Mouse (Mus musculus) megakaryocyte, embryonic 14.5 days (primary cell): ENCODE measurements at regions not wholly inside any gene's neighbourhood (a gene's known extent, or its start where the extent isn't known, plus 50 kb on each side); places are given as distances from the start of the nearest gene placed in this dataset.

Experiments
- H3K27me3 ChIP-seq: replicated peaks from 2 replicates; pipeline ENCODE3; 2012; ENCODE audit warnings: inconsistent platforms
- H3K36me3 ChIP-seq: replicated peaks from 2 replicates; pipeline ENCODE3; 2012; ENCODE audit warnings: low read length, inconsistent platforms, mixed read lengths
- H3K4me1 ChIP-seq: 2 replicates; pipeline ENCODE4 v1.6.1; 2012; ENCODE audit warnings: inconsistent platforms
- H3K4me3 ChIP-seq: replicated peaks from 2 replicates; pipeline ENCODE3; 2012; ENCODE audit warnings: moderate library complexity, mild to moderate bottlenecking, inconsistent platforms
- H3K9me3 ChIP-seq: 2 replicates; pipeline ENCODE4 v1.6.1; 2012; ENCODE audit warnings: inconsistent platforms
- FLI1 ChIP-seq: IDR thresholded peaks from 2 replicates; pipeline ENCODE4 v1.6.1; 2012; ENCODE audit warnings: low read length, inconsistent platforms, mixed read lengths
- GATA1 ChIP-seq: IDR thresholded peaks from 3 replicates; pipeline ENCODE4 v1.6.1; 2012; ENCODE audit warnings: mixed read lengths, low read length, inconsistent platforms, borderline replicate concordance

- H3K4me3 ChIP-seq, result no peak overlapping the region
- peaks cover 57% of the 10 kb centered on the region for H3K9me3 ChIP-seq
- peaks cover 83% of the 10 kb centered on the region for H3K27me3 ChIP-seq
- TF ChIP-seq GATA1 (no peak), FLI1 (no peak)
- no peaks in the 10 kb centered on the region for H3K36me3 ChIP-seq
- peaks cover 10% of the 10 kb centered on the region for H3K4me1 ChIP-seq
Observed at GRCm38 (mm10) chr13:58472455-58472854, 69.3 kb upstream of the Hnrnpk start.

- Histone ChIP-seq H3K4me3 (peak overlapping the region; percentile 76), H3K4me1 (peaks cover 10% of the 10 kb centered on the region), H3K36me3 (no peaks in the 10 kb centered on the region), H3K9me3 (peaks cover 57% of the 10 kb centered on the region), H3K27me3 (peaks cover 83% of the 10 kb centered on the region)
- TF ChIP-seq FLI1, result no peak
- no peak for TF ChIP-seq GATA1
Observed at GRCm38 (mm10) chr13:58471704-58472103, 68.6 kb upstream of the Hnrnpk start.

- TF ChIP-seq FLI1 (no peak), GATA1 (no peak)
- Histone ChIP-seq H3K27me3 (peaks cover 84% of the 10 kb centered on the region), H3K4me1 (peaks cover 10% of the 10 kb centered on the region), H3K4me3 (no peak overlapping the region), H3K36me3 (no peaks in the 10 kb centered on the region), H3K9me3 (peaks cover 52% of the 10 kb centered on the region)
Observed at GRCm38 (mm10) chr13:58469731-58470130, 66.6 kb upstream of the Hnrnpk start.

GRCm38 (mm10) chr13:58467097-58467642 is 64.0 kb upstream of the Hnrnpk start:
- Histone ChIP-seq H3K36me3 (no peaks in the 10 kb centered on the region), H3K4me1 (peaks cover 7% of the 10 kb centered on the region), H3K27me3 (peaks cover 80% of the 10 kb centered on the region), H3K9me3 (peaks cover 52% of the 10 kb centered on the region), H3K4me3 (no peak overlapping the region)
- no peak for TF ChIP-seq GATA1
- TF ChIP-seq FLI1, result no peak

GRCm38 (mm10) chr13:58465206-58466104 is 62.3 kb upstream of the Hnrnpk start:
- Histone ChIP-seq H3K27me3 (peaks cover 74% of the 10 kb centered on the region), H3K9me3 (peaks cover 52% of the 10 kb centered on the region), H3K4me3 (peak overlapping the region; percentile 29), H3K36me3 (no peaks in the 10 kb centered on the region), H3K4me1 (no peaks in the 10 kb centered on the region)
- TF ChIP-seq GATA1, result no peak
- TF ChIP-seq FLI1, result no peak
